Mouse (Mus musculus): Measurements from ENCODE around the gene Mmp24.
"Not testable (repeated sequence)": the region's sequence is repeated elsewhere in the genome, so short reads cannot be mapped to it uniquely, and the experiment has no call there.

Gene Mmp24

DNA sequence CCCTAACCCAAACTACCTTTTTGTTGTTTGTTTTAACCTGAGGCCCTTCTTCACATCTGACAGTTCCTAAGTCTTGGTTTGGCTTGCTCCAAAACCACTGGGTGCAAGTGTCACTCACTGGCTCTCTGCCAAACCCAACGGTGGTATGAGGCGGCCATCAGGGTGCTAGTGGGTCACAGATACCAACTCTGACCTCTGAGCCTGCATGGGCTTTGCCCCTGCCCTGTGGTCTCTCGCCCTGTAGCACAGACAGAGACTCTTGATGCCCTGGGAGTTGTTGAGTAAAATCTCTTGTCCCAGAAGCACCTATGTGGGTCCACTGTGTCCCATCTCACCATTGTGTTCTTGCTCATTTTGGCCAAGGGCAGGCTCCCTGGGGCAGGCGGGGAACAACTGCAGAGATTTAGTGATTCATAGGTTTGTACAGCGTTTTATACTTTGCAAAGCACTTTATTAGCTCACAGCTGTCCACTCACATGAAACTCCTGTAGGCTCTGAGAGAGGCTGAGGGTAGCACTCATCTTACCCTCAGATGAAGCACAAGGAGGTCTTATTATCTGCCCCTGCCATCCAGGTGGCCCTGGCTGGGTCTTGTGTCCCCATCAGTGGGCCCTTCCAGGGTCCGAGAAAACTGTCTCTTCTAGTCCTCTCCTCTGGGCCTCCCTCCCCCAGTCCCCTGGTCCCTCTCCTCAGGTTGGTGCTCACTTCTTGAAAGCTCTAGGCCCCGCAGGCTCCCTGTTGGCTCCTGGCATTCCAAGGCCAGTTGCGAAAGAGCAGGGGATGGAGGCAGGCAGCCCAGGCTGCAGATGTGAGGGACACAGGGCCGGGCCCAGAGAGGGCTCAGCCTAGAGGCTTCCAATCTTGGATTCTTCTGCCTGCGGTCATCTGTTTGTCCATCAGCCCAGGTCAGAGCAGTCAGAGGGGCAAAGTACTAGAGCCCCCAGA, 42.4 kb downstream of the Mmp24 start:
- peak; percentile 56 to 64 for DNase-seq

DNA sequence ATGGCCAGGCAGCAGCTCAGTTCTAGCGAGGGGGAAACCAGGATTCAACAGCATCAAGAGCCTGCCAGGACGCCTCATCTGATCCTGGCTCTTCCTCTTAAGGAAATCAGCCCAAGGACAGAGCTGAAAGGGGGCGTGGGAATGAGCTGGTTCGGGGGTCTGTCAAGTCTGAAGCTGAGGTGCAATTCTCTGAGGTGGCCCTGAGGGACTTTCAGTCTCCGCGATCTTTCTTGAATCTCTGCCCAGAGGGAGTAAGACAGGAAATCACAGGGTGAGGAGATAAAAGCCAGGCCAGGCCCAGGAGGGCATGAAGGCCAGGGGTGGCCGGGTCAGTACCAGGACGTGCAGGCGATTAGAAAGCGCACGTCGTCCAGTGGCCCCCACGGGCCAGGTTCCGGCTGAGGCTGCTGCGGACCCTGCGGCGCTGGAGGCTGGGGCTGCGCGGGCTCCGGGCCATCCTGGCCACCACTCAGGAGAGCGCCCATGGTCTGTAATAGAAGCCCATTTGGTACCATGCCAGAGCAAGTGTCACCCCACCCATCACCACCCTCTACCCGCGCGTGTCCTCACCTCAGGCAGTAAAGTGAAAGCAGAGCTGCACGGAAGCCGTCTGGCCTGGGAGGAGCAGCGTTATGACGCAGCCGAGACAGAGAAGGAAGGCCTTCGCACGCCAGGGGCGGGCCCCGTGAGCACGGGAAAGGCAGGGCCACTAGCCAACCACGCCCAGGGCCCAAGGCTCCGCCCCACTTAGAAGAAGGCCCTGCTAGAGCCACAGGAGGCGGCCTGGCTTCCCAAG, 43.7 kb downstream of the Mmp24 start:
- peak; percentile 89 to 90 for DNase-seq

DNA sequence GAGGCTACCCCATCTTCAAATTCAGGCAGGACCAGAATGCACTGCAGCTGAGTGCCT, 44.1 kb downstream of the Mmp24 start, which contains the start of gene BC029722:
Gene BC029722 (minus strand): TSS at position 35 of the 57 bp plus-strand sequence.
- DNase-seq, result no peak

DNA sequence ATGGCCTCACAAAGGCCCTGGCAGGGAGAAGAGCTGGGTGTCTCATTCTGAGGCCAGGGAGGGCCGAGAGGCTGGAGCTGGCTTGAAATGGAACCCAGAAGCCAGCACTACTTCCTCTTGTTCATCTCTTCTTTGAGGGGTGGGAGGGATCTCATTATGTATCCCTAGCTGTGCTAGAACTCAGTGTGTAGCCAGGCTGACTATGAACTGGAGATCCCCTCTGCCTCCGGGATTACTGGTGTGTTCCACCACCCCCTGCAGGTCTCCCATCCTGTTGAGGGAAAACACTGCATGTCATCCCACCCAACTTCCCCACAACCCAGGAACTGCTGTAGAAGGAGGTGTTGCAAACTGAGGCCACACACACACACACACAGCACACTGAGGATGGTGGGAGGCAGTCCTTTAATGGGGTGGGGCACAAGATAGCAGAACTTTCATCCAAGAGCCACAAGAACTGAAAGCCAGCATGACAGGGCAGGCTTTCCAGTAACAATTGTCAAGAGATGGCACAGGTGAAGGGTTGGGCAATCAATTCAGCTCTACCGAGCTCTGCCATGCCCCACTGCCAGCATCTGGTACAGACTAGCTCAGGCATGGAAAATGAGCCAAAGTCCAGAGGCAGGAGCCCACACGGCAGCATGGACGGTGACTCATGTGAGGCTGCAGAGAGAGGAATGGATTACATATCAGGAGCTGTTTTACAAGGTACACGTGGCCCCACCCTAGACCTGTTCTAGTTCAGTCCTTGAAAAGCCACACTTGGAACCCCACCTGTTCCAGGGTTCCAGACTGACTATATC, 44.5 kb downstream of the Mmp24 start:
- peak; percentile 62 to 63 for DNase-seq

DNA sequence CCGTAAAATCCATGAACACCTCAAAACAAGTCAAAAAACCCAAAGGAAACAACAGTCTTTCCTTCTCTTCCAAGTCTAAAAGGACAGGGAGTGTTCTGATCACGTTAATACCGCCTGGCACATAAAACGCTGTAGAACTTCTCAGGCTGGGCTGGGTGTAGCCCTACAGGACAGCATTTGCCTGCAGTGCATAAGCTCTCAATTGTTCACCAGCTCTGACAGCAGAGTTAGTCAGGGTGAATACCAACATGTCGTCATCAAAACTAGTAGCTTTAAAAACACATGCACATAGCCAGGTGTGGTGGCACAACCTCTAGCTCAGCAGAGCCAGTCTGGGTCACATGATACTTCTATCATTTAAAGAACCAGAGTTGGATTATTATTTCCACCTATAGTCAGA, 45.6 kb downstream of the Mmp24 start:
- DNase-seq, result peak in 1 of 2 experiments; percentile 27

DNA sequence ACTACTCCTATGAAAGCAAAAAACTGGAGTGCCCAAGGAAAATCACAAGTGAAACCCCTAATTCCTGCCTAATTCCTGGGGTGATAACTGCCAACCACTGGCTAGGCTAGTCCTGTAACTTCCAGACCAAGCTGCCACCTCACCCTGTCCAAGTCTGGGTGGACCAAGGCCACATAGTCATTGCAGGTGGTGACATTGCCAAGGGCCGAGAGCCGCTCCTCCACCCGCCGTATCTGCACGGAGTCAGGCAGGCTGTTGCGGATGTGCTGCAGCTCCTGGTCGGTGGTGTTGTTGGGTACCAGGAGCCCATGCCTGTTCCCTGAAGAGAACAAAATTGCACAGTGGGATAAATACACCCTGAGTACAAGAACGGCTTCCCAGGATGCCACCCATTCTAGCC, 48.6 kb downstream of the Mmp24 start:
- DNase-seq, result peak in 1 of 2 experiments; percentile 10

DNA sequence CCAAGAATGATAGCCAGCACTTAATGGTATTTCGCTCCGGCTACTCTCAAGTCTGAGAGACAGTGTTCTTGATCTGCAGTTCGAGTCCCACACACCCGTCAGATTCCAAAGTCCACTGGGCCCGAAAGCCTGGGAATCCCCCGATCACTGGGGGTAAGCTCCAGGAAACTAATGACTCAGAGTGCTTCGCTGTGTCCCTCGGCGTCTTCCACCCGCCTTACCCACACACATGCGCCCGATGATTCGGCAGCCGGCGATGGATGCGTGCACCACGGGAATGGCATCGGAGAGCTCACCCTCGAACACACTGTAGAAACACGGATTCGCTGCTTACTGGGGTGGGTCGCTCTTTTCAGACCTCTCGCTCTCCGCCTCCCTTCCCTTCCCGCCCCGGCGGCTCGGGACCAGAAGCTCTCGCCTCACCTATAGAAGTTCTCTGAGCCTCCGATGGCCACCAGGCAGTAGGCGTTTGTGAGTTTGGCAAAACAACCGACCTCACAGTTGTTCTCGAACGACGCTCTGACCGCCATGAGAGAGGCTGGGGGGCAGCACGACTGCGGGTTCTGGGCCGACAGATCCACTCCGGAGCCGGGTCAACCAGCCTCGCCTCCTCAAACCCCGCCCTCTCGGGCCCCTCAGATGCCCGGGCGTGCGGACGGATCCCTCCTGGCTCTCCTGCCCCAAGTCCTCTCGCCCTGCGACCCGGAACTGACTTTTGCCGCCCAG, 50.9 kb downstream of the Mmp24 start:
- no peak for DNase-seq

DNA sequence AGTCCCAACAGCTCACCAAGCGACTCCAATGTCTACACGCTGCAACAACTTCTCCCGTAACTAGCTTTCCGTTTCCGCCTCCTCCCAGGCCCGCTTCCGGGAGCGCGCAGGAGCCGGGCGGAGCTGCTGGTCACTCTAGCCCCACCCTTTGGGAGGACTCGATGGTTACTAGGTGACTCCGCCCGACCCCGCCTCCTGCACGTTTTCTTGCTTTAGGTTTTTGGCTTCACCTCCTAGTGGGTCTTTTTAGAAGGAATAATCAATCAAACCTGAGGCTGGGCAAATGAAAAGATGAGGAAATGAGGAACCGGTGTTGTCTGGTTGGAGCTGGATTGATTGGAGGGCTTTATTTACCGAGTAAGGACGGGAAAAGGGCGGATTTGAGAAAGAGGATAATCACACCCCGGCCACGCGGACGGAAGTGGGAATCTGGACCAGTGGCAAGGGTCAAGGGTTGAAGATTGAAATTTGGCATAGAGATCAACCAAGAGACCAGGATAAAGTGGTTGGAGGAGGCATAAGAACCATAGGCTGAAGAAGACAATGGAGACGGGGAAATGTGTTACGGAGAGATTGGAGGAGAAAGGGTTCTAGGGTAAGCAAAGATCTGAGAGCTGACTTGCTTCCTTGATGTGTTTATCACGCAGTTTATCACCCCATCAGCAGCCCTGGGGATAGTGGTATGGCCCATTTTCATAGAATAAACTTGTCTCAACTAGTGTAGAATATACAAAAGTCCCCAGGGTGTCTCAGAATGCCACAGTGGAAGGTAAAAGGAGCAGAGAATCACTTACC, 51.7 kb downstream of the Mmp24 start, which contains the start of gene Eif6:
Gene Eif6 (minus strand): TSS at position 296 of the 795 bp plus-strand sequence.
- peak; percentile 85 to 87 for DNase-seq

DNA sequence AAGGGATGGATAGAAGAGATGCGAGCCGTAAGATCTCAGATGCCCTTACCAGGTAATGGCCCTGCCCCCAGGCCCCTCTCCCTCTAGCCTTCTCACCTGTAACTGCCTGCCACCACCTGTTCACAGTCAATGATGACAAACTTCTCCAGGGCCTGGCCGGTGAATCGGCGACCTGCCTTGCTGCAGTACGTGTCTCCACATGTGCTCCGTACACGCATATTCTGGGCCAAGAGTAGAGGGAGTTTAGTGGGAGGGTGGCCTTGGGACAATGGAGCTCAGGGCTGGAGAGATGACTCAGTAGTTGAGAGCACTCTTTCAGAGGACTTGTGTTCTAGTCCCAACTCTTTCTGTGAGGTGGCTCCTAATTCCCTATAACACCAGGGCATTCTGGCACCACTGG, 55.7 kb downstream of the Mmp24 start:
- no peak for DNase-seq

DNA sequence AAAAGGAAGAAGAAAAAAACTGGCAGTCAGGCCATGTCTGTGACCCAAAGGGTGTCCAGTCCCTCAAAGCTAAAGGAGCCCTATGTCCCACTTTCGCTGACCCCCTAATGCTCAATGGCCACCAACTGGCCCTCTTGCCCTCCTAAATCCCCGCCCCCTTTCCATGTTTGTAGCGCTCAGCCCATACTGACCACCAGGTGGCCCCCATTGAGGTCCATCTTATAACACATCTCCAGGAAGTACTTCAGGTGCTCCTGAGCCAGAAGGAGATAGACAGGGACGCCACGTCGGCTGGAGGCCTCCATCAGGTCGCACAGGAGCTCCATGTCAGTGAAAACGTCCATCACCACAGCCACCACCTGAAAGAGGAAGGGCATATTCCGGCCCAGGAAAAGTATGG, 56.2 kb downstream of the Mmp24 start:
- no peak for DNase-seq

DNA sequence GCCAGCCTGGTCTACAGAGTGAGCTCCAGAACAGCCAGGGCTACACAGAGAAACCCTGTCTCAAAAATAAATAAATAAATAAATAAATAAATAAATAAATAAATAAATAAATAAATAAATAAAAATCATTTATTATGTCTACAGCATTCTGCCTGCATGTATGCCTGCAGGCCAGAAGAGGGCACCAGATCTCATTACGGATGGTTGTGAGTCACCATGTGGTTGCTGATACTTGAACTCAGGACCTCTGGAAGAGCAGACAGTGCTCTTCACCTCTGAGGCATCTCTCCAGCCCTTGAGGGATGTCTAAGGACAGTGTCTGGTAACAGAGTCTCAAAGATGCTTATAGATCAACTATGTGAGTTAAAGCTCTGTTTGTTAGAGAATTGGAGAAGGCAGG, 56.9 kb downstream of the Mmp24 start:
- not testable (repeated sequence) for DNase-seq

DNA sequence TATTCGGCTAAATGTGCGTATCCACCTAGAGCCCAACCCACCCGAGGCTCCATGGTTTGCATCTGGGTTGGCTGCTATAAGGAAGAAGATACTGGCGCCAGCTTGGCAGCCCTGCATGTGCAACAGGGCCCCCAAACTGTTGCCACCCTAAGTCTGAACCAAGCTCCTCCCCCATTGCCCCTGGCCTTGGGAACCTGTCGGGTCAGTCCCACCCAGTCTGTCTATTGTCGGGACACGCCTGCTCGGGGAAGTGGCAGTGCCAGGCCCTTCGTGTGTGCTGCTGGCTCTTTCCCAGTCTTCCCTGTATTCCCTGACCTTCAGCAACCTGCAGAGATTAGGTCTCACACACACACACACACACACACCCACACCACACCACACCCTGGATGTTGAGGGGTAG, 59.6 kb downstream of the Mmp24 start, which contains the start of gene Fam83c:
Gene Fam83c (minus strand): TSS at position 123 of the 400 bp plus-strand sequence.
- no peak for DNase-seq

DNA sequence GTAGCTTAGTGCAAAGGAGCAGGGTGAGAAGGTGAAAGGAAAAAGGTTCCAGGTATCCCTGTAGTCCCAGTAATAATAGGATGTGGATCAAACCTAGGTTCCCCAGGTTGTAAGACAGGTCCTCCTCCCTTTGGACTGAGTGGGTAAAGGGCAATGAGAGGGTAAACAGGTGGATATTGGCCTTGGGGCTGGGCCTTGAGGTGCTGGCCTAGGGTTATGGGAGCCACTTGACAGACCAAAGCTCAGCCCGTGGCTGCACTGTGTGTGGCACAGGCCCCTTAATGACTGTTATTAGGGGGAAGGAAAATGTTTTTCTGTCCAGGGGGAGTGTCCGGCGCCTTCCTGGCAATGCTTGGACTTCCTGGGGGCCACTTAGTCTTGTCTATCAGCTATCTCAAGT, 62.8 kb downstream of the Mmp24 start:
- DNase-seq, result no peak

DNA sequence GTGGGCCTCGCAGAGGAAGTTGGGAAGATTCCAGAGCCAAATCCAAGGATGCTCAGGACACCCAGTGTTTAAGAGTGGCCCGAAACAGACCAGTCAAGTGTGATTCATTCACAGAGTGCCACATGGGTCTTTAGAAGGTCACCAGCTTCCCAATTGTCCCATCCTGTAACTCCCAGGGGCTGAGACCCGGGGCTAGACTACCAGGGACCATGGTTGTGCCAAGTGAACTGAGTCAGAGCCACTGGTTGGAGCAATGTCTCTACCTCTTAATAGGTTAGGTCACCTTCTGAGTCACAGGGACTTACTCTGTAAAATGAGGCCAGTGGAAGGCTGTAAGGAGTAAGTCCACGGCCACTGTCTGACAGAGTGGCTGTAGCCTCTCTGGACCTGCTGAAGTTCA, 63.8 kb downstream of the Mmp24 start:
- DNase-seq, result no peak

DNA sequence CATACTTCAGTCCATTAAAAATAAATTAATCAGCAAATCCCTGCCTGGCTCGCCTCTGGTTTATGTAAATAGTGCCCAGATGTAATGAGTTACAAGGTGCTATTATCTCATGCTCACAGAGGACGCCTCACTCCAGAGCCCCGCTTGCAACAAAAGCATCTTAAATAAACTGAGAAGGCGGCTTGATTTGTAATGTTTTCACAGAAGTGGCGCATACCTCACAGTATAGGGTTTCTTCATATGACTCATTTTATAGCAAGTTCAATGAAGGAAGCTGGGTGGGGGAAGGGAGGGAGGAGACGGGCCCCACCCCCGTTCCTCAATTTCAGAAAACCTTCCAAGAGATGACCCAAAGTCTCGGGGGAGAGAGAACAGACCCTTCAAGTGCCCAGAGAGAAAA, 71.8 kb downstream of the Mmp24 start:
- no peak for DNase-seq

DNA sequence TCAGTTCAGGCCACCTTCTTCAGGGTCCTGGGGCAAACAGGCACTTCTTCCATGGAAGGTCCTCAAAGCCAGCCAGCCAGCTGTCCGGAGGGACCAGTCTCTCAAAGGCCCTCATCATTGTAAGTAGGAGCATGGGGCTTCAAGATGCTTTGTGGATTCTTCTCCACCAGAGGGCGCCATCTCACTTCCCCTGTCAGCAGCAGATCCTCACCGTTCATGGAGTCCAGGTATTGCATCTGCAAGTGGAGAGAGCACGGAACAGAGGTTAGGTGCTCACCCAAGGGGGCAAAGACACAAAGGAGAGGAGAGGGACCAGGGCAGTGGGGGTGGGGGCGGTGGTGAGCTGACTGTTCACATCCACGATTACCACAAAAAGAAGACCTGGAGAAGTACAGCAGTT, 73.1 kb downstream of the Mmp24 start:
- peak; percentile 88 to 92 for DNase-seq

DNA sequence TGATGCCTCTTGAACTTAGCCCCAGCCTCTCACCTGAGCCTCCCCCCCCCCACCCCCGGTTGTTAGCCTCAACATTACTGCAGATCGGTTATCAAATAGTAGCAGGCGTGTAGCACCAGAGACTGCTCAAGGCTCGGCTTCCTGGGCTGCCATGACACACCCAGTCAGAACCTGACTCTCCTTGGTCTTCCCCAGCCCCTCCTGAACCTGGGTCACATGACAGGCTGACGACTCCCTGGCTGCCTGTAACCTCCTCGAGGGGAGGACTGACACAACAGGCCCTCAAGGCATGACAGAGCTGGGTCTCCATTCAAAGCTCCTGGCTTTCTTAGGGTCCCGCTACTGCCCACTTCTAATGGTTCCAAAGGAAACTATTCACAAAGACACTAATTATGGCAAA, 74.3 kb downstream of the Mmp24 start:
- DNase-seq, result no peak

DNA sequence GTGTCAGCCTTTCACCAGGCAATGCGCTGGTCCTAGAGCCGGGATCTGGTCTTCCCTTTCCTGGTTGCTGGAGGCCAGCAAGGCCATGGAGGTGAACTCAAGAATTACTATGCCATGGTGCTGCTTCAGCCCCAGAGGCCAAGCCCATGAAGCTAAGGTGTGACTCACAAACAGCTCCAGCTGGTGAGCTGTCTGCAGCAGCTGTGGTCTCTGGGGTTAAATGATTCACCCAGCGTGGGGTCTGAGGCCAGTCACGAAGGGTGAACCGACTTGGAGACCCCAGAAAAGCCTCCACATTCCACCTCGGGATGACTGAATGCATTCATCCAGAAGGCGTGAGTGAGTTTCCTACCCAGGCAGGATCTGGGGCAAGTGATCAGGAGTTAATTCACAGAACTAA, 75.0 kb downstream of the Mmp24 start:
- DNase-seq, result no peak

DNA sequence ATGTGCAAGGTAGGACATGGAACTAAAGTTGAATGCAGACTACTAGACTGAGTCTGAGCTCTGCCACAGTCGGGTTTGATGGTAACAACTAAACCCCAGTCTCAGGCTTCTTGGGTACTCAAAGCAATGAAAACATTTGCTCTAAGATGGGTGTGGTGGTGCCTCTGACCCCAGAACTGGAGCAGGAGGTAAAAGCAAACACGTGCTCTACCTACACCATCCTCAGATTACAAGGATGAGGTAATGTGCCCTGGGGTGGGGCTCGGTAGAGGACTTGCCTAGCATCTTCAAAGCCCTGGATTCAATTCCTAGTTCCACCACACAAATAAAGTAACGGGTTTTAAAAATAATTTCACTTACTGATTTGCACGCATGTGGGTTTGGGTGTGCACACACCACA, 77.4 kb downstream of the Mmp24 start:
- no peak for DNase-seq

DNA sequence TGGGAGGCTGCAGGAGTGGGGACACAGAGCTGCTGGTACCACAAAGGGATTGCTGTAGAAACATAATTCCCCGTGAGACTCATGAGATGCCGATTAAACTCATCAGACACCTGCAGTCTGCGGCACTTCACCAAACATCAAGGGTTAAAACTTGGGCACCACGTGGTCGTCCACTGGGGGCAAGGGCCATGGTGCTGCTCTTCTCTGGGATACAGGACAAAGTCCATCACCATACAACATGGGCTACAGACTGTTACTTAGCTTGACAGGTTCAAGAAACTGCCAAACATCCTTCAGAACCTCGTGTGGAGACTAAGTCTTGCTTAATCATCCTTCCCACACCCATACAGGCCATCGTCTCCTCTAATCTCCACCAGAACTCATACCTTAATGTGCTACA, 85.0 kb downstream of the Mmp24 start:
- no peak for DNase-seq

DNA sequence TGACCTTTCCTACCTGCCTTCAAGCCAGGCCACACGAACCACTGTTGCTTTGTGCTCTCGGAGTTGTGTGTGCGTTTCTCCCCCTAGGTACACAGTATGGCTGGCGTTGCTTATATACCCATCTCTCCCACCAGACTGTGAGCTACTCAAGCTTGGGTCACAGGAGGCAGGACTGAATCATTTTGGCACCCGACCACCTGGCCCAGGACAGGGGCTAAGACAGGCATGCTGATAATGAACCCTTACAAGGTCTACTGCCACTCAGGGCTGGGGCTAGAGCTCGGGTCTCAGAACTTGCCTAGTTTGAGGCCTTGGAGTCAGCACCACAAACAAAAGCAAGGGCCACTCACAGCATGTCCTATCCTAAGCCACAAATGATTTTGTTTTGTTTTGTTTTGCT, 86.4 kb downstream of the Mmp24 start:
- no peak for DNase-seq
